Mouse (Mus musculus): ENCODE measurements around the gene Tmem132b. TPM values are rescaled to one million over a fixed set of nuclear protein-coding genes. Genes with fewer than 3 reads are reported as not detected.

The Tmem132b gene
- total RNA-seq, 2 experiments from 2014 or later, result 109 to 114 TPM

- intact Hi-C loops (cut with DNase I), result no loop called here
Measured at GRCm38 (mm10) chr5:125617050-125617449, 85.5 kb downstream of the Tmem132b start.

GRCm38 (mm10) chr5:125627816-125628348, 96.3 kb downstream of the Tmem132b start:
- no peak for DNase-seq (ENCODE audit: extremely low spot score in 1 of 2, low spot score in 2 of 2)
- intact Hi-C loops (cut with DNase I), result no loop called here

More at GRCm38 (mm10) chr5:125617050-125617449, 85.5 kb downstream of the Tmem132b start:
- DNase-seq (ENCODE audit: extremely low spot score in 1 of 2, low spot score in 2 of 2), result no peak

- intact Hi-C loops (cut with DNase I), result loop anchor here (10.0 kb wide), 1 partner anchor 270 kb away; no protein-coding TSS in a partner anchor
- no peak for DNase-seq (ENCODE audit: extremely low spot score in 1 of 2, low spot score in 2 of 2)
Measured at GRCm38 (mm10) chr5:125634666-125635065, 103.1 kb downstream of the Tmem132b start.

- intact Hi-C loops (cut with DNase I), result no loop called here
- peak in 1 of 2 experiments; percentile 32 for DNase-seq (ENCODE audit: extremely low spot score in 1 of 2, low spot score in 2 of 2)
Measured at GRCm38 (mm10) chr5:125640966-125641365, 109.4 kb downstream of the Tmem132b start.

- DNase-seq (ENCODE audit: extremely low spot score in 1 of 2, low spot score in 2 of 2), result no peak
- intact Hi-C loops (cut with DNase I), result no loop called here
Measured at GRCm38 (mm10) chr5:125641531-125642147, 110.1 kb downstream of the Tmem132b start.

GRCm38 (mm10) chr5:125648236-125648635, 116.7 kb downstream of the Tmem132b start:
- intact Hi-C loops (cut with DNase I), result no loop called here
- DNase-seq (ENCODE audit: extremely low spot score in 1 of 2, low spot score in 2 of 2), result no peak

GRCm38 (mm10) chr5:125649982-125650381, 118.4 kb downstream of the Tmem132b start:
- intact Hi-C loops (cut with DNase I), result no loop called here
- no peak for DNase-seq (ENCODE audit: extremely low spot score in 1 of 2, low spot score in 2 of 2)

- intact Hi-C loops (cut with DNase I), result no loop called here
- DNase-seq (ENCODE audit: extremely low spot score in 1 of 2, low spot score in 2 of 2), result peak in 1 of 2 experiments; percentile 51
Measured at GRCm38 (mm10) chr5:125658101-125658500, 126.5 kb downstream of the Tmem132b start.

GRCm38 (mm10) chr5:125658959-125659749, 127.6 kb downstream of the Tmem132b start:
- DNase-seq (ENCODE audit: extremely low spot score in 1 of 2, low spot score in 2 of 2), result no peak
- intact Hi-C loops (cut with DNase I), result no loop called here

GRCm38 (mm10) chr5:125675623-125676022, 144.0 kb downstream of the Tmem132b start:
- peak; percentile 74 to 80 for DNase-seq (ENCODE audit: extremely low spot score in 1 of 2, low spot score in 2 of 2)
- intact Hi-C loops (cut with DNase I), result no loop called here

GRCm38 (mm10) chr5:125676025-125676623, 144.6 kb downstream of the Tmem132b start:
- no peak for DNase-seq (ENCODE audit: extremely low spot score in 1 of 2, low spot score in 2 of 2)
- intact Hi-C loops (cut with DNase I), result no loop called here

GRCm38 (mm10) chr5:125680889-125681288, 149.3 kb downstream of the Tmem132b start:
- intact Hi-C loops (cut with DNase I), result no loop called here
- no peak for DNase-seq (ENCODE audit: extremely low spot score in 1 of 2, low spot score in 2 of 2)

GRCm38 (mm10) chr5:125683491-125683890, 151.9 kb downstream of the Tmem132b start:
- DNase-seq (ENCODE audit: extremely low spot score in 1 of 2, low spot score in 2 of 2), result no peak
- intact Hi-C loops (cut with DNase I), result no loop called here

- peak in 1 of 2 experiments; percentile 13 for DNase-seq (ENCODE audit: extremely low spot score in 1 of 2, low spot score in 2 of 2)
Measured at GRCm38 (mm10) chr5:125685681-125686331, 154.2 kb downstream of the Tmem132b start.

GRCm38 (mm10) chr5:125692538-125692937, 161.0 kb downstream of the Tmem132b start:
- intact Hi-C loops (cut with DNase I), result no loop called here
- DNase-seq (ENCODE audit: extremely low spot score in 1 of 2, low spot score in 2 of 2), result no peak

More at GRCm38 (mm10) chr5:125685681-125686331, 154.2 kb downstream of the Tmem132b start:
- intact Hi-C loops (cut with DNase I), result no loop called here

GRCm38 (mm10) chr5:125699395-125699794, 167.8 kb downstream of the Tmem132b start:
- intact Hi-C loops (cut with DNase I), result no loop called here
- peak in 1 of 2 experiments; percentile 43 for DNase-seq (ENCODE audit: extremely low spot score in 1 of 2, low spot score in 2 of 2)

GRCm38 (mm10) chr5:125700234-125700633, 168.7 kb downstream of the Tmem132b start:
- no peak for DNase-seq (ENCODE audit: extremely low spot score in 1 of 2, low spot score in 2 of 2)
- intact Hi-C loops (cut with DNase I), result no loop called here

GRCm38 (mm10) chr5:125705379-125705778, 173.8 kb downstream of the Tmem132b start:
- intact Hi-C loops (cut with DNase I), result loop anchor here (5.0 kb wide), 1 partner anchor 97 kb away; no protein-coding TSS in a partner anchor
- peak; percentile 40 to 58 for DNase-seq (ENCODE audit: extremely low spot score in 1 of 2, low spot score in 2 of 2)

GRCm38 (mm10) chr5:125709160-125709559, 177.6 kb downstream of the Tmem132b start:
- peak; percentile 57 to 67 for DNase-seq (ENCODE audit: extremely low spot score in 1 of 2, low spot score in 2 of 2)
- intact Hi-C loops (cut with DNase I), result loop anchor here (5.0 kb wide), 1 partner anchor 93 kb away; no protein-coding TSS in a partner anchor
